Mouse (Mus musculus) E14TG2a.4 (cell line): Measurements from ENCODE around the gene Foxp1.

ENCODE experiments used
- CTCF ChIP-seq: conservative IDR thresholded peaks from 2 replicates; pipeline ENCODE4 v1.5.1; 2014; ENCODE audit warnings: low read length
- NANOG ChIP-seq: IDR thresholded peaks from 2 replicates; pipeline ENCODE4 v1.6.1; 2014; ENCODE audit warnings: borderline replicate concordance, low read length, mixed read lengths

DNA sequence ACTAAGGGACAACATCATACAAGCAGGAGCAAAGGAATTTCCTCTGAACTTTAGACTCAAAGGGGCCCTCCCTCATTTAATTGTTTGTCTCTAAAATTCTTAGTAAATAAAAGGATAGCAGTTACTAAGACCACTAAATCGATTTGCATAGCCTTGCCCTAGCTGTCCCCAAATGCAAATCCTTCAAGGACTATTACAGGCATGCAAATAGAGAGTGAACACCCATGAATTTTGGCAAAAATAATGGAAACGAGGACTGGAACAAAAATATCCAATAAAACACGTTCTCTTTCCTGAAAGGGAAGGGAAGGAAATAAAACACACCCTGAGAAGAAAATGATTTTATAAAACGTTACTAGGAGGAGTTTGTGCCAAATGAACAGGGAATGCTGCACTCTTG lies 390.7 kb downstream of the Foxp1 start:
- no peak for TF ChIP-seq CTCF
- no peak for TF ChIP-seq NANOG
